Mouse (Mus musculus) spleen, adult 2 months (tissue): ENCODE data around the gene Ipmk. TPM values are rescaled to one million over a fixed set of nuclear protein-coding genes. Genes with fewer than 3 reads are reported as not detected.

Experiments used
- DNase-seq, 2 experiments: peaks; one replicate each; pipeline versions ENCODE4 v3.0.0 to v3.0.0-alpha.2; 2012 to 2021; ENCODE audit warnings: low spot score in 2 of 2, low read depth in 1 of 2
- H3K27ac ChIP-seq: fragments of 200-500 bp; 2 replicates; pipeline ENCODE4 v1.5.1; 2012; ENCODE audit warnings: low read length, inconsistent platforms; ENCODE audit not compliant: insufficient read depth
- H3K27me3 ChIP-seq: fragments of 200-500 bp; 2 replicates; pipeline ENCODE4 v1.6.1; 2012; ENCODE audit warnings: mild to moderate bottlenecking, moderate library complexity, low read length, inconsistent platforms; ENCODE audit not compliant: control insufficient read depth, insufficient read depth
- H3K36me3 ChIP-seq: fragments of 200-500 bp; 2 replicates; pipeline ENCODE4 v1.6.1; 2012; ENCODE audit warnings: mild to moderate bottlenecking, low read length, inconsistent platforms; ENCODE audit not compliant: control insufficient read depth, insufficient read depth
- H3K4me1 ChIP-seq: fragments of 200-500 bp; 2 replicates; pipeline ENCODE4 v1.6.1; 2011; ENCODE audit warnings: inconsistent platforms; ENCODE audit not compliant: control insufficient read depth, insufficient read depth, insufficient read length
- H3K4me3 ChIP-seq: fragments of 200-500 bp; 2 replicates; pipeline ENCODE4 v1.5.1; 2011; ENCODE audit warnings: mild to moderate bottlenecking, inconsistent platforms; ENCODE audit not compliant: insufficient read depth, insufficient read length; ENCODE audit errors: extremely low read depth
- CTCF ChIP-seq: fragments of 200-500 bp; IDR thresholded peaks from 2 replicates; pipeline ENCODE4 v1.5.1; 2011; ENCODE audit warnings: mild to moderate bottlenecking, inconsistent platforms; ENCODE audit not compliant: insufficient read depth, insufficient read length, insufficient replicate concordance; ENCODE audit errors: extremely low read depth
- POLR2A ChIP-seq: fragments of 200-500 bp; IDR thresholded peaks from 2 replicates; pipeline ENCODE4 v1.6.1; 2011; ENCODE audit warnings: low read depth, low read length, inconsistent platforms
- WGBS: fragments of 180-500 bp; shearing (Covaris S2); methylation state at CpG from one replicate; pipeline ENCODE4 v1.1.7; 2018; 5-methylcytosine and 5-hydroxymethylcytosine counted together
- polyA plus RNA-seq: library from polyadenylated mRNA; depleted of rRNA; stranded (reverse); fragments of >200 nt; gene quantifications from 2 replicates; pipeline ENCODE4 v1.2.3, GENCODE M21; 2012; rRNA removed

The Ipmk gene
- polyA plus RNA-seq, 1 experiment, result 4.5 TPM

DNA sequence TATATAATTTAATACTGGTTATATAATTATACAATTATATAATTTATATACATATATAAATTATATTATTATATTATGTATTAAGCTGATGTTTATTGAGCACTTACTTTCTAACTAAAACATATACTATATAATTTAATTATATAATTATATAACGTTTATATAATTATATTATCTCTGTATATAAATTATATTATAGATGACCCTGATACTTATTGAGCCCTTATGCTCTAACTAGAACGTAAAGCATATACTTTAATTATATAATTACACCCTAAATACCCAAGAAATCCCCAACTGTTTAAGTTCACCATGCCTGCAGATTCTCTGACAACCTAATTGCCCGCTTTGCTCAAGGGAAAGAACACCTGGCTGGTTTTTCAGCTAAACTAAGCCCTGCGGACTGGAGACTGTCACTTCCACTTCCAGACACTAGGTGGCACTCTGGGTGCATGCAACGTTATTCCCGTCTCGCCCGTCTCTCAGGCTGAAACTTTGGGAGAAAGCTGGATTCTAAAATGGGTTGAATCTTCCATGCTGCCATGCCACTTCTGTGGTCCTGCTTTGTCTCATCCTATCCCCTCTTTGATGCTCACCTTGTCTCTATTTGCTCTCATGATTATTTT lies 132.2 kb downstream of the Ipmk start:
- Histone ChIP-seq H3K27ac (no peak overlapping the region), H3K4me3 (no peak overlapping the region), H3K36me3 (no peaks in the 10 kb centered on the region), H3K27me3 (no peaks in the 10 kb centered on the region), H3K4me1 (no peaks in the 10 kb centered on the region)
- TF ChIP-seq POLR2A, result no peak
- TF ChIP-seq CTCF, result peak; percentile 47; the same call in 1 of the 2 replicates
- peak in 1 of 2 experiments; percentile 17 for DNase-seq
- WGBS, result 15% methylated on average over 8 of the region's 8 CpGs

Other genes with a start within 250 kb of the Ipmk start
- 3.5 and 4.3 TPM in 2 replicates for gene Bicc1, start 188.1 kb upstream of the Ipmk start, polyA plus RNA-seq
- gene Tfam, start 109.5 kb upstream of the Ipmk start, polyA plus RNA-seq, result 6.2 and 6.4 TPM in 2 replicates
- gene Ube2d1, start 62.5 kb upstream of the Ipmk start, polyA plus RNA-seq, result 29.4 and 48.9 TPM in 2 replicates
- 9.6 and 14.9 TPM in 2 replicates for gene Cisd1, start 2.8 kb upstream of the Ipmk start, polyA plus RNA-seq